Mouse (Mus musculus) liver, postnatal 0 days (tissue): Measurements from ENCODE around the gene Bphl.

Experiments used
- CTCF ChIP-seq: sonication (generic); IDR thresholded peaks from 2 replicates; pipeline ENCODE4 v1.5.1; 2016; ENCODE audit warnings: antibody characterized with exemption, low read depth
- EP300 ChIP-seq: IDR thresholded peaks from 2 replicates; pipeline ENCODE4 v1.6.1; 2016; ENCODE audit warnings: antibody characterized with exemption, low read depth, mild to moderate bottlenecking

DNA sequence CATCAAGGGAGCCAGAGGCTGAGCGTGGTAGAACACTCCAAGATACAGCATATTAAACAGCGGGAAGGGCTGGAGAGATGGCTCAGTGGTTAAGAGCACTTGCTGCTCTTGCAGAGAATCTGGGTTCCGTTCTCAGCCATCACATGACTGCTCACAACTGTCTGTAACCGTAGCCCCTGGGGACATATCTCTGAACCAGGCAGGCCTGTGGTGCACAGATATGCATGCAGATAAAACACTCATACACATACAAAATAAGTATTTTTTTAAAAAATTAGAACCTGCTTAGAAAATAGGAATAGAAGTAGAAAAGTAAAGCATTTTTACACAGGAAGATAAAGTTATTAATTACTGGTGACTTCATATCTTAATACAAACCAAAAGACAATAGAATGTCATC is 81.4 kb downstream of the Bphl start:
- no peak for TF ChIP-seq CTCF
- peak; percentile 93 for TF ChIP-seq EP300
